Mouse (Mus musculus) cortical plate, adult 2 months (tissue): ENCODE results near the gene Pym1. TPM values are rescaled to one million over a fixed set of nuclear protein-coding genes. Genes with fewer than 3 reads are reported as not detected.

Source experiments
- H3K27ac ChIP-seq: fragments of 200-500 bp; 2 replicates; pipeline ENCODE4 v1.5.1; 2012; ENCODE audit warnings: low read length, control low read depth, inconsistent platforms; ENCODE audit not compliant: insufficient read depth
- H3K4me1 ChIP-seq: fragments of 200-500 bp; 2 replicates; pipeline ENCODE4 v1.6.1; 2011; ENCODE audit warnings: low read length; ENCODE audit not compliant: control insufficient read depth, insufficient read depth
- H3K4me3 ChIP-seq: fragments of 200-500 bp; 2 replicates; pipeline ENCODE4 v1.5.1; 2011; ENCODE audit warnings: mild to moderate bottlenecking, low read length, control low read depth; ENCODE audit not compliant: insufficient read depth
- CTCF ChIP-seq: fragments of 200-500 bp; IDR thresholded peaks from 2 replicates; pipeline ENCODE4 v1.5.1; 2011; ENCODE audit warnings: mild to moderate bottlenecking, control low read depth, low read length; ENCODE audit not compliant: insufficient read depth; ENCODE audit errors: extremely low read depth
- POLR2A ChIP-seq: fragments of 200-500 bp; IDR thresholded peaks from 2 replicates; pipeline ENCODE4 v1.6.1; 2011; ENCODE audit warnings: mild to moderate bottlenecking, low read length, control low read depth; ENCODE audit not compliant: insufficient read depth; ENCODE audit errors: extremely low read depth
- polyA plus RNA-seq: library from polyadenylated mRNA; depleted of rRNA; stranded (reverse); fragments of >200 nt; gene quantifications from 2 replicates; pipeline ENCODE4 v1.2.3, GENCODE M21; 2012

The Pym1 gene
- polyA plus RNA-seq, 1 experiment = 39.4 TPM

- Histone ChIP-seq H3K27ac (no peak within 1 kb of the TSS), H3K4me3 (no peak within 1 kb of the TSS), H3K4me1 (no peaks in the 10 kb centered on the region; the same call in 1 of the 2 replicates)
- TF ChIP-seq POLR2A = no peak
- no peak for TF ChIP-seq CTCF
Observed at GRCm38 (mm10) chr10:128790398-128791124, 42.9 kb downstream of the Pym1 start, which contains the start of gene Mmp19. TSS of gene Mmp19 (plus strand) at chr10:128790910.

GRCm38 (mm10) chr10:128792041-128792440, 44.4 kb downstream of the Pym1 start:
- Histone ChIP-seq H3K4me1 (no peaks in the 10 kb centered on the region; the same call in 1 of the 2 replicates), H3K4me3 (no peak overlapping the region)
- TF ChIP-seq POLR2A = no peak

GRCm38 (mm10) chr10:128793258-128793657, 45.6 kb downstream of the Pym1 start:
- no peak overlapping the region for H3K27ac ChIP-seq
- no peaks in the 10 kb centered on the region; the same call in 1 of the 2 replicates for H3K4me1 ChIP-seq
- TF ChIP-seq POLR2A (no peak), CTCF (no peak)
- no peak overlapping the region for H3K4me3 ChIP-seq

More at GRCm38 (mm10) chr10:128792041-128792440, 44.4 kb downstream of the Pym1 start:
- no peak overlapping the region for H3K27ac ChIP-seq

- TF ChIP-seq CTCF = no peak
- no peak for TF ChIP-seq POLR2A
- no peaks in the 10 kb centered on the region; the same call in 1 of the 2 replicates for H3K4me1 ChIP-seq
- no peak overlapping the region for H3K4me3 ChIP-seq
- H3K27ac ChIP-seq = no peak overlapping the region
Observed at GRCm38 (mm10) chr10:128794391-128794790, 46.7 kb downstream of the Pym1 start.

- no peaks in the 10 kb centered on the region; the same call in 1 of the 2 replicates for H3K4me1 ChIP-seq
- H3K4me3 ChIP-seq = no peak overlapping the region
- H3K27ac ChIP-seq = no peak overlapping the region
- TF ChIP-seq CTCF (no peak), POLR2A (no peak)
Observed at GRCm38 (mm10) chr10:128795581-128795980, 47.9 kb downstream of the Pym1 start.

- Histone ChIP-seq H3K4me1 (no peaks in the 10 kb centered on the region; the same call in 1 of the 2 replicates), H3K27ac (no peak overlapping the region), H3K4me3 (no peak overlapping the region)
- TF ChIP-seq POLR2A (no peak), CTCF (no peak)
Observed at GRCm38 (mm10) chr10:128798676-128799075, 51.0 kb downstream of the Pym1 start.

- TF ChIP-seq POLR2A (no peak), CTCF (no peak)
- H3K4me3 ChIP-seq = no peak overlapping the region
- H3K27ac ChIP-seq = no peak overlapping the region
- H3K4me1 ChIP-seq = peaks cover 7% of the 10 kb centered on the region
Observed at GRCm38 (mm10) chr10:128801981-128802495, 54.3 kb downstream of the Pym1 start.

GRCm38 (mm10) chr10:128802956-128803355, 55.3 kb downstream of the Pym1 start:
- Histone ChIP-seq H3K4me1 (peaks cover 9% of the 10 kb centered on the region), H3K27ac (no peak overlapping the region), H3K4me3 (no peak overlapping the region; the same call in 1 of the 2 replicates)
- TF ChIP-seq POLR2A = no peak
- TF ChIP-seq CTCF = no peak

GRCm38 (mm10) chr10:128803361-128803760, 55.7 kb downstream of the Pym1 start:
- H3K4me1 ChIP-seq = peaks cover 9% of the 10 kb centered on the region
- no peak overlapping the region for H3K27ac ChIP-seq
- TF ChIP-seq CTCF (no peak), POLR2A (no peak)
- peak overlapping the region; percentile 94 for H3K4me3 ChIP-seq

GRCm38 (mm10) chr10:128803771-128804270, 56.1 kb downstream of the Pym1 start, which contains the start of gene Dnajc14:
TSS of gene Dnajc14 (plus strand) at chr10:128804062.
- Histone ChIP-seq H3K4me3 (peak within 1 kb of the TSS; percentile 94), H3K27ac (peak within 1 kb of the TSS; percentile 98), H3K4me1 (peaks cover 13% of the 10 kb centered on the region)
- TF ChIP-seq POLR2A (peak; percentile 77), CTCF (no peak)
